Mouse (Mus musculus) hematopoietic stem cell, adult 5-6 weeks (primary cell): ENCODE data around the gene Gpr18. TPM values are rescaled to one million over a fixed set of nuclear protein-coding genes. Genes with fewer than 3 reads are reported as not detected.

Source experiments
- ATAC-seq, 2 experiments: fragments of 125-278 bp in 1 of 2; replicated peaks in 1 of 2; 2 replicates each; pipeline ENCODE4 v1.8.0; 2016 to 2017; ENCODE audit warnings: inconsistent platforms in 2 of 2, mild to moderate bottlenecking in 2 of 2, moderate number of reproducible peaks in 2 of 2, low read depth in 1 of 2, moderate TSS enrichment in 1 of 2; ENCODE audit not compliant: low FRiP score in 2 of 2, poor library complexity in 2 of 2, severe bottlenecking in 2 of 2, insufficient read depth in 1 of 2, low TSS enrichment in 1 of 2
- total RNA-seq: library from RNA; stranded (forward); fragments of 172-1452, 232-1000 nt; gene quantifications from 2 replicates; pipeline ENCODE4 v1.2.3, GENCODE M21; 2017

Gene Gpr18
- total RNA-seq, 1 experiment from 2014 or later, result 0.60 TPM

GRCm38 (mm10) chr14:121954129-121954528 lies 38.5 kb upstream of the Gpr18 start:
- ATAC-seq, result no peak

- no peak for ATAC-seq
These were observed 36.4 kb upstream of the Gpr18 start for GRCm38 (mm10) chr14:121952046-121952400.

GRCm38 (mm10) chr14:121951399-121952045 lies 35.9 kb upstream of the Gpr18 start:
- peak; percentile 12 to 20; a peak in 2 of 4 replicates for ATAC-seq

- ATAC-seq, result 0 out of 4 replicates have a peak, but pooled peaks have one; percentile 18
These were observed 34.3 kb upstream of the Gpr18 start for GRCm38 (mm10) chr14:121949897-121950296.

GRCm38 (mm10) chr14:121949436-121949835 lies 33.9 kb upstream of the Gpr18 start:
- ATAC-seq, result no peak

GRCm38 (mm10) chr14:121947966-121948365 lies 32.4 kb upstream of the Gpr18 start:
- ATAC-seq, result no peak

- ATAC-seq, result no peak
These were observed 31.7 kb upstream of the Gpr18 start for GRCm38 (mm10) chr14:121947201-121947760.

GRCm38 (mm10) chr14:121946728-121947127 lies 31.1 kb upstream of the Gpr18 start:
- ATAC-seq, result no peak

- ATAC-seq, result no peak
These were observed 30.6 kb upstream of the Gpr18 start for GRCm38 (mm10) chr14:121946131-121946530.

- ATAC-seq, result no peak
These were observed 24.0 kb upstream of the Gpr18 start for GRCm38 (mm10) chr14:121939582-121939981.

GRCm38 (mm10) chr14:121938256-121939191 lies 22.9 kb upstream of the Gpr18 start:
- peak; percentile 47 to 65 for ATAC-seq

- peak; percentile 30 to 37; a peak in 2 of 4 replicates for ATAC-seq
These were observed 22.1 kb upstream of the Gpr18 start for GRCm38 (mm10) chr14:121937601-121938255.

- no peak for ATAC-seq
These were observed 21.3 kb upstream of the Gpr18 start for GRCm38 (mm10) chr14:121936856-121937255.

- no peak for ATAC-seq
These were observed 20.8 kb upstream of the Gpr18 start for GRCm38 (mm10) chr14:121936356-121936755.

GRCm38 (mm10) chr14:121934597-121934946 lies 19.0 kb upstream of the Gpr18 start:
- ATAC-seq, result peak; percentile 54 to 58

GRCm38 (mm10) chr14:121933906-121934596 lies 18.5 kb upstream of the Gpr18 start:
- no peak for ATAC-seq

GRCm38 (mm10) chr14:121932180-121932579 lies 16.6 kb upstream of the Gpr18 start:
- ATAC-seq, result no peak
